Mouse (Mus musculus) CH12.LX (cell line): ENCODE data around the gene Dab1. TPM values are rescaled to one million over a fixed set of nuclear protein-coding genes. Genes with fewer than 3 reads are reported as not detected.

Source experiments
- DNase-seq: peaks from one replicate; pipeline ENCODE4 v3.0.0-alpha.2; 2013; ENCODE audit errors: extremely low read depth
- H3K27ac ChIP-seq: 2 replicates; pipeline ENCODE4 v1.5.1; 2012; ENCODE audit warnings: low read depth, mild to moderate bottlenecking, control low read depth, moderate library complexity; ENCODE audit not compliant: insufficient read depth
- H3K27me3 ChIP-seq: replicated peaks from 2 replicates; pipeline ENCODE3; 2012; ENCODE audit warnings: inconsistent platforms
- H3K36me3 ChIP-seq, 2 experiments: replicated peaks in 1 of 2; 2 replicates each; pipeline versions ENCODE3 to v1.6.1; 2012; ENCODE audit warnings: inconsistent platforms in 1 of 2, low read length in 1 of 2, mild to moderate bottlenecking in 1 of 2, mixed read lengths in 1 of 2, moderate library complexity in 1 of 2; ENCODE audit not compliant: control insufficient read depth in 1 of 2, insufficient read depth in 1 of 2
- H3K4me1 ChIP-seq, 2 experiments: 2 replicates each; pipeline ENCODE4 v1.6.1; 2012; ENCODE audit warnings: inconsistent platforms in 1 of 2, moderate library complexity in 1 of 2; ENCODE audit not compliant: insufficient read depth in 2 of 2, control insufficient read depth in 1 of 2
- H3K4me2 ChIP-seq: 2 replicates; pipeline ENCODE4 v1.6.1; 2012; ENCODE audit warnings: low read depth, mild to moderate bottlenecking, control low read depth; ENCODE audit not compliant: poor library complexity, insufficient read depth, severe bottlenecking
- H3K4me3 ChIP-seq, 3 experiments: fragments of 150-350 bp in 1 of 3; sonication (generic) in 1 of 3; replicated peaks in 1 of 3; 2 replicates each; pipeline versions ENCODE3 to v1.5.1; 2011 to 2012; ENCODE audit warnings: low read depth in 2 of 3, low read length in 2 of 3, mild to moderate bottlenecking in 2 of 3, moderate library complexity in 2 of 3, control low read depth in 1 of 3, improper control_type of control experiment in 1 of 3, inconsistent platforms in 1 of 3, mixed read lengths in 1 of 3; ENCODE audit not compliant: poor library complexity in 1 of 3
- H3K79me2 ChIP-seq: replicated peaks from 2 replicates; pipeline ENCODE4 v1.6.1; 2012; ENCODE audit warnings: mild to moderate bottlenecking, moderate library complexity; ENCODE audit not compliant: control insufficient read depth, poor library complexity, insufficient read depth, severe bottlenecking; ENCODE audit errors: extremely low read depth
- H3K9ac ChIP-seq: 2 replicates; pipeline ENCODE4 v1.6.1; 2012; ENCODE audit warnings: low read depth, mild to moderate bottlenecking, control low read depth, moderate library complexity; ENCODE audit not compliant: insufficient read depth
- H3K9me3 ChIP-seq: replicated peaks from 2 replicates; pipeline ENCODE3; 2012; ENCODE audit warnings: low read length, inconsistent platforms, mixed read lengths
- BHLHE40 ChIP-seq: IDR thresholded peaks from 2 replicates; pipeline ENCODE4 v1.6.1; 2011; ENCODE audit warnings: mild to moderate bottlenecking, low read depth, low read length, improper control_type of control experiment
- CHD1 ChIP-seq: IDR thresholded peaks from 2 replicates; pipeline ENCODE4 v1.6.1; 2012; ENCODE audit warnings: low read depth, low read length, improper control_type of control experiment, inconsistent platforms
- CHD2 ChIP-seq: IDR thresholded peaks from 2 replicates; pipeline ENCODE4 v1.6.1; 2011; ENCODE audit warnings: low read length, improper control_type of control experiment
- EP300 ChIP-seq: IDR thresholded peaks from 2 replicates; pipeline ENCODE4 v1.6.1; 2011; ENCODE audit warnings: low read length, improper control_type of control experiment
- GABPA ChIP-seq: IDR thresholded peaks from 2 replicates; pipeline ENCODE4 v1.6.1; 2012; ENCODE audit warnings: low read depth, low read length, improper control_type of control experiment, inconsistent platforms; ENCODE audit not compliant: insufficient replicate concordance
- IRF4 ChIP-seq: IDR thresholded peaks from 2 replicates; pipeline ENCODE4 v1.6.1; 2014; ENCODE audit warnings: low read depth, mild to moderate bottlenecking, inconsistent platforms, low read length, improper control_type of control experiment
- JUND ChIP-seq: conservative IDR thresholded peaks from 2 replicates; pipeline ENCODE4 v1.6.1; 2011; ENCODE audit warnings: low read depth, low read length, improper control_type of control experiment
- KAT2A ChIP-seq: IDR thresholded peaks from 2 replicates; pipeline ENCODE4 v1.6.1; 2012; ENCODE audit warnings: low read length, improper control_type of control experiment, inconsistent platforms; ENCODE audit not compliant: insufficient replicate concordance
- MAZ ChIP-seq: IDR thresholded peaks from 2 replicates; pipeline ENCODE4 v1.6.1; 2012; ENCODE audit warnings: low read depth, mild to moderate bottlenecking, inconsistent platforms, low read length, improper control_type of control experiment, moderate library complexity
- MEF2A ChIP-seq: IDR thresholded peaks from 2 replicates; pipeline ENCODE4 v1.6.1; 2014; ENCODE audit warnings: low read depth, mild to moderate bottlenecking, inconsistent platforms, low read length, improper control_type of control experiment, borderline replicate concordance
- MXI1 ChIP-seq: IDR thresholded peaks from 2 replicates; pipeline ENCODE4 v1.6.1; 2011; ENCODE audit warnings: mild to moderate bottlenecking, low read depth, low read length, improper control_type of control experiment
- NRF1 ChIP-seq: IDR thresholded peaks from 2 replicates; pipeline ENCODE4 v1.6.1; 2014; ENCODE audit warnings: low read depth, mild to moderate bottlenecking, inconsistent platforms, low read length, improper control_type of control experiment, moderate library complexity
- SIN3A ChIP-seq: IDR thresholded peaks from 2 replicates; pipeline ENCODE4 v1.6.1; 2012; ENCODE audit warnings: low read length, improper control_type of control experiment, inconsistent platforms
- TCF12 ChIP-seq: IDR thresholded peaks from 2 replicates; pipeline ENCODE4 v1.6.1; 2014; ENCODE audit warnings: low read depth, mild to moderate bottlenecking, inconsistent platforms, low read length, improper control_type of control experiment
- UBTF ChIP-seq: IDR thresholded peaks from 2 replicates; pipeline ENCODE4 v1.6.1; 2012; ENCODE audit warnings: low read depth, mild to moderate bottlenecking, inconsistent platforms, low read length, improper control_type of control experiment, moderate library complexity
- USF1 ChIP-seq: IDR thresholded peaks from 2 replicates; pipeline ENCODE4 v1.6.1; 2014; ENCODE audit warnings: low read depth, mild to moderate bottlenecking, inconsistent platforms, low read length, improper control_type of control experiment
- USF2 ChIP-seq: conservative IDR thresholded peaks from 2 replicates; pipeline ENCODE4 v1.6.1; 2011; ENCODE audit warnings: low read depth, low read length, improper control_type of control experiment
- ZNF384 ChIP-seq: IDR thresholded peaks from 2 replicates; pipeline ENCODE4 v1.6.1; 2012; ENCODE audit warnings: low read depth, low read length, improper control_type of control experiment, inconsistent platforms
- dilution Hi-C: fragments of 300-500 bp; cut with MboI; formaldehyde crosslinking; loops from 2 replicates; pipeline ENCODE4 v1.14.3; 2020; ENCODE audit warnings: low sequenced_read_pairs; ENCODE audit not compliant: extremely low pct_unique_long_range_greater_than_20kb, extremely low pct_ligation_motif_present
- in situ Hi-C: fragments of 300-500 bp; cut with MboI; formaldehyde crosslinking; loops from 3 replicates; pipeline ENCODE4 v1.14.3; 2019; ENCODE audit warnings: low sequenced_read_pairs, low pct_ligation_motif_present, low pct_unique_long_range_greater_than_20kb, mixed read lengths
- polyA plus RNA-seq: library from polyadenylated mRNA; unstranded; fragments of >175 nt; gene quantifications from 2 replicates; pipeline ENCODE4 v1.2.1, GENCODE M21; 2012; ENCODE audit warnings: low read depth; ENCODE audit not compliant: insufficient read length
- total RNA-seq, 2 experiments: library from RNA; depleted of rRNA; stranded (reverse); fragments of 300-350 nt in 1 of 2; fragments of >200 nt in 1 of 2; gene quantifications; 2 replicates each; pipeline ENCODE4 v1.2.3; 2012 to 2014

Gene Dab1
- total and polyA plus RNA-seq, 3 experiments: not detected

- no peaks in the 10 kb centered on the region for H3K36me3 ChIP-seq
- H3K4me1 ChIP-seq: no peaks in the 10 kb centered on the region
- H3K4me3 ChIP-seq: no peak overlapping the region
- H3K9me3 ChIP-seq: peaks cover 65% of the 10 kb centered on the region
- dilution Hi-C loops: no loop called here
- H3K79me2 ChIP-seq: no peaks in the 10 kb centered on the region
- H3K4me2 ChIP-seq: no peak overlapping the region
- no peak for TF ChIP-seq MEF2A
- TF ChIP-seq BHLHE40: no peak
- TF ChIP-seq GABPA: no peak
- TF ChIP-seq TCF12: no peak
- no peak for TF ChIP-seq KAT2A
- TF ChIP-seq IRF4: no peak
- no peak for TF ChIP-seq MAZ
- TF ChIP-seq ZNF384: no peak
- no peak for TF ChIP-seq EP300
- TF ChIP-seq CHD1: no peak
- no peak for TF ChIP-seq USF1
- no peak for DNase-seq
- no peak overlapping the region for H3K9ac ChIP-seq
- no peaks in the 10 kb centered on the region for H3K27me3 ChIP-seq
- in situ Hi-C loops: no loop called here
- H3K27ac ChIP-seq: no peak overlapping the region
These were observed 844.0 kb downstream of the Dab1 start for GRCm38 (mm10) chr4:104462932-104463780.

- H3K27ac ChIP-seq: no peak overlapping the region
- no peak overlapping the region for H3K4me2 ChIP-seq
- in situ Hi-C loops: no loop called here
- H3K79me2 ChIP-seq: no peaks in the 10 kb centered on the region
- H3K36me3 ChIP-seq: no peaks in the 10 kb centered on the region
- no peaks in the 10 kb centered on the region for H3K4me1 ChIP-seq
- dilution Hi-C loops: no loop called here
- H3K9me3 ChIP-seq: peaks cover 64% of the 10 kb centered on the region
- H3K4me3 ChIP-seq: no peak overlapping the region
- DNase-seq: no peak
- no peak overlapping the region for H3K9ac ChIP-seq
- no peaks in the 10 kb centered on the region for H3K27me3 ChIP-seq
- TF ChIP-seq CHD1 (no peak), SIN3A (no peak), UBTF (no peak), CHD2 (no peak), IRF4 (no peak), MXI1 (no peak), JUND (no peak), USF2 (no peak), NRF1 (no peak)
- TF ChIP-seq, all 38 proteins: peak for 0
These were observed 844.6 kb downstream of the Dab1 start for GRCm38 (mm10) chr4:104463781-104464170.
